Mouse (Mus musculus): ENCODE data around the gene Nxpe3. TPM values are rescaled to one million over a fixed set of nuclear protein-coding genes. Genes with fewer than 3 reads are reported as not detected.

Gene Nxpe3
- polyA plus RNA-seq, 1 experiment from 2014 or later, result 0.47 TPM

GRCm38 (mm10) chr16:55821997-55822740 is 72.9 kb downstream of the Nxpe3 start:
- DNase-seq (ENCODE audit: low spot score), result peak; percentile 98
- no peaks in the 10 kb centered on the region for H3K27me3 ChIP-seq (replicated peaks; ENCODE audit: insufficient read depth, low read length)
- H3K9me3 ChIP-seq (ENCODE audit: low read length), result no peaks in the 10 kb centered on the region
- peaks cover 14% of the 10 kb centered on the region for H3K36me3 ChIP-seq (ENCODE audit: insufficient read depth, low read length)
- H3K27ac ChIP-seq (ENCODE audit: low read length), result peak overlapping the region; percentile 99
- TF ChIP-seq EP300 (IDR thresholded peaks at IDR 0.05) (peak; percentile 48; the same call in 1 of the 2 replicates), CTCF (IDR thresholded peaks at IDR 0.05) (peak; percentile 34)
- under 1% methylated on average over 61 of the region's 67 CpGs for WGBS
- H3K4me3 ChIP-seq (ENCODE audit: low read depth, low read length), result peak overlapping the region; percentile 98
- ATAC-seq, result peak; percentile 96
- peak overlapping the region; percentile 92 for H3K9ac ChIP-seq (replicated peaks; ENCODE audit: low read depth)
- H3K4me1 ChIP-seq (ENCODE audit: insufficient read depth, low read depth, low read length), result peaks cover 9% of the 10 kb centered on the region; the same call in 1 of the 2 replicates
- H3K4me2 ChIP-seq (replicated peaks; ENCODE audit: low read depth, low read length), result peak overlapping the region; percentile 54

DNA sequence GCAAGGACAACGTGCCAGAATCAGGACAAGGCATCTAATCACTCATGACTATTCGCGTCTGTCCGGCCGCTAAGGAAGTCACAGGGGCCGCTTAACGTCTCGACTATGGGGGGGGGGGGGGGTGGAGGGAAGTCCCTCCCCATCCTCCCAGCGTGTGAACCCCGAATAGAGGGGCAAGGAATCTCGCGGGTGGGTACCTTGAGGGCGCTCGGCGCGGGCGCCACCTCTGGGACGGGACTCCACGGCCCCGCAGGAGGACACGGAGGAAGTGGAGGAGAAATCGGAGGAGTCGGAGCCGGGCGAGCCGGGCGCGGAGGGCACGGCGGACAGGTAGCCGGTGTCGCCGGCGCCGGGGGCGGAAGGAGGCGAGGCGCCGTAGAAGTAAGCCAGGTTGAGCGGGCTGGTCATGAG is 73.5 kb downstream of the Nxpe3 start:
- peaks cover 14% of the 10 kb centered on the region for H3K36me3 ChIP-seq (ENCODE audit: insufficient read depth, low read length)
- peak overlapping the region; percentile 98 for H3K4me3 ChIP-seq (ENCODE audit: low read depth, low read length)
- peak; percentile 70 for DNase-seq (ENCODE audit: low spot score)
- TF ChIP-seq CTCF (IDR thresholded peaks at IDR 0.05), result no peak
- TF ChIP-seq EP300 (IDR thresholded peaks at IDR 0.05), result no peak
- H3K27me3 ChIP-seq (replicated peaks; ENCODE audit: insufficient read depth, low read length), result no peaks in the 10 kb centered on the region
- peaks cover 9% of the 10 kb centered on the region; the same call in 1 of the 2 replicates for H3K4me1 ChIP-seq (ENCODE audit: insufficient read depth, low read depth, low read length)
- WGBS, result under 1% methylated on average over 30 of the region's 40 CpGs
- peak overlapping the region; percentile 54 for H3K4me2 ChIP-seq (replicated peaks; ENCODE audit: low read depth, low read length)
- H3K27ac ChIP-seq (ENCODE audit: low read length), result peak overlapping the region; percentile 99
- H3K9me3 ChIP-seq (ENCODE audit: low read length), result no peaks in the 10 kb centered on the region
- peak overlapping the region; percentile 92 for H3K9ac ChIP-seq (replicated peaks; ENCODE audit: low read depth)
- ATAC-seq, result peak; percentile 24

GRCm38 (mm10) chr16:55820916-55821570 is 74.0 kb downstream of the Nxpe3 start:
- peaks cover 17% of the 10 kb centered on the region for H3K36me3 ChIP-seq (ENCODE audit: insufficient read depth, low read length)
- H3K4me3 ChIP-seq (ENCODE audit: low read depth, low read length), result peak overlapping the region; percentile 98
- peaks cover 9% of the 10 kb centered on the region; the same call in 1 of the 2 replicates for H3K4me1 ChIP-seq (ENCODE audit: insufficient read depth, low read depth, low read length)
- peak overlapping the region; percentile 92 for H3K9ac ChIP-seq (replicated peaks; ENCODE audit: low read depth)
- ATAC-seq, result no peak
- H3K4me2 ChIP-seq (replicated peaks; ENCODE audit: low read depth, low read length), result peak overlapping the region; percentile 54
- TF ChIP-seq CTCF (IDR thresholded peaks at IDR 0.05) (no peak), EP300 (IDR thresholded peaks at IDR 0.05) (no peak)
- peak; percentile 66 for DNase-seq (ENCODE audit: low spot score)
- WGBS, result 3% methylated on average over 20 of the region's 20 CpGs
- no peaks in the 10 kb centered on the region for H3K27me3 ChIP-seq (replicated peaks; ENCODE audit: insufficient read depth, low read length)
- peak overlapping the region; percentile 99 for H3K27ac ChIP-seq (ENCODE audit: low read length)
- no peaks in the 10 kb centered on the region for H3K9me3 ChIP-seq (ENCODE audit: low read length)

DNA sequence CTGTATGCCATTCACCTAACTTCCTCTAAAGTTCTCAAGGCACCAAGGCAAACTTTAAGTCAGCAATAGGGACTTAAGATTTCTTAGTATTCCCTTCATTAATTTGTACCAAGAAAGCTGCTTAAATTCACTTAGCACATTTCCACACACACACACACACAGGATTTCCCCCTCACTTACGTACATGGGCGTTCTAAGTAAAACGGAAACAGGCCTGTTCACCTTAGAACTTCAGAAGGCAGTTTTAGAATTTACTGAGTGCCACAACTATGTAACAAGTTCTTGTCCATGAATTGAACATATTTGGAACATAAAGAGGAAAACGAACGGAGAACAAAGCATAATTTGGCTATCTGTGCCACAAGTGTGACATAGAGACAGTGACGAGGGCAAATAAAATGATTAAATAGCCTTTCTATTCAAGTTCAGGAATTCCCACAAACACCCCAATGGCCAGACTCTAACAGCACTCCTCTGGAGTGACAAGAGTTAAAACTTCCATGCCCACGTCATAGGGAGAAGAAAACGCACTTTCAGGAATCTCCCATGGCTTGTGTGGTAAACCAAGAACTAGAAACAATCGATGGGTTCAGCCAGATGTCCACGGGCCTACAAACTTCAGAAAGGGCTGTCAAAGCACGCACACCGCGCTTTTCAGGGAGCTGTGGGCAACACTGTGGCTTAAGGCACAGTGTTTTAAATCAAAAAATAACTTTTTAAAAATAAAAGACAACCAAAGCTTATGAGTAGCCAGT is 74.7 kb downstream of the Nxpe3 start:
- Histone ChIP-seq H3K4me3 (ENCODE audit: low read depth, low read length) (peak overlapping the region; percentile 98), H3K9me3 (ENCODE audit: low read length) (no peaks in the 10 kb centered on the region), H3K27ac (ENCODE audit: low read length) (peak overlapping the region; percentile 99), H3K4me2 (replicated peaks; ENCODE audit: low read depth, low read length) (peak overlapping the region; percentile 54), H3K4me1 (ENCODE audit: insufficient read depth, low read depth, low read length) (peaks cover 9% of the 10 kb centered on the region; the same call in 1 of the 2 replicates), H3K9ac (replicated peaks; ENCODE audit: low read depth) (peak overlapping the region; percentile 92), H3K36me3 (ENCODE audit: insufficient read depth, low read length) (peaks cover 24% of the 10 kb centered on the region), H3K27me3 (replicated peaks; ENCODE audit: insufficient read depth, low read length) (no peaks in the 10 kb centered on the region)
- WGBS, result 8% methylated on average over 13 of the region's 13 CpGs
- DNase-seq (ENCODE audit: low spot score), result peak; percentile 75
- ATAC-seq, result no peak
- no peak for TF ChIP-seq EP300 (IDR thresholded peaks at IDR 0.05)
- TF ChIP-seq CTCF (IDR thresholded peaks at IDR 0.05), result no peak

- Histone ChIP-seq H3K9ac (replicated peaks; ENCODE audit: low read depth) (peak overlapping the region; percentile 92), H3K4me1 (ENCODE audit: insufficient read depth, low read depth, low read length) (peaks cover 9% of the 10 kb centered on the region; the same call in 1 of the 2 replicates), H3K36me3 (ENCODE audit: insufficient read depth, low read length) (peaks cover 28% of the 10 kb centered on the region), H3K4me3 (ENCODE audit: low read depth, low read length) (peak overlapping the region; percentile 98), H3K27me3 (replicated peaks; ENCODE audit: insufficient read depth, low read length) (no peaks in the 10 kb centered on the region), H3K4me2 (replicated peaks; ENCODE audit: low read depth, low read length) (peak overlapping the region; percentile 54), H3K9me3 (ENCODE audit: low read length) (no peaks in the 10 kb centered on the region), H3K27ac (ENCODE audit: low read length) (peak overlapping the region; percentile 99)
- WGBS, result 17% methylated on average over 15 of the region's 15 CpGs
- no peak for ATAC-seq
- peak; percentile 68 for DNase-seq (ENCODE audit: low spot score)
- TF ChIP-seq EP300 (IDR thresholded peaks at IDR 0.05) (0 out of 2 replicates have a peak, but pooled peaks have one; percentile 13), CTCF (IDR thresholded peaks at IDR 0.05) (no peak)
These were observed 75.8 kb downstream of the Nxpe3 start for GRCm38 (mm10) chr16:55819186-55819861.

Measured in lung, postnatal 0 days (tissue).